Mouse (Mus musculus) limb, embryonic 10.5 days (tissue): ENCODE results near the gene Tnfaip8l3. TPM values are rescaled to one million over a fixed set of nuclear protein-coding genes. Genes with fewer than 3 reads are reported as not detected.
A peak's percentile ranks its signal among the peaks of the same experiment; 100 is the strongest.

Experiments used
- DNase-seq: peaks from one replicate; pipeline ENCODE4 v3.0.0-alpha.2; 2017; ENCODE audit warnings: low spot score
- H3K27ac ChIP-seq: fragments of 300-500 bp; sonication (generic); 2 replicates; pipeline ENCODE4 v1.5.1; 2016; ENCODE audit warnings: mild to moderate bottlenecking
- H3K27me3 ChIP-seq: fragments of 300-500 bp; sonication (generic); 2 replicates; pipeline ENCODE4 v1.6.1; 2016; ENCODE audit warnings: low read depth, mild to moderate bottlenecking; ENCODE audit not compliant: poor library complexity, severe bottlenecking
- H3K36me3 ChIP-seq: fragments of 300-500 bp; sonication (generic); 2 replicates; pipeline ENCODE4 v1.6.1; 2016; ENCODE audit warnings: mild to moderate bottlenecking, moderate library complexity
- H3K4me1 ChIP-seq: fragments of 300-500 bp; sonication (generic); 2 replicates; pipeline ENCODE4 v1.6.1; 2016
- H3K4me3 ChIP-seq: fragments of 300-500 bp; sonication (generic); 2 replicates; pipeline ENCODE4 v1.5.1; 2016; ENCODE audit warnings: mild to moderate bottlenecking, moderate library complexity
- H3K9me3 ChIP-seq: fragments of 300-500 bp; sonication (generic); replicated peaks from 2 replicates; pipeline ENCODE4 v1.6.1; 2016; ENCODE audit warnings: mild to moderate bottlenecking
- WGBS: fragments of 180-500 bp; shearing (Covaris S2); methylation state at CpG from one replicate; pipeline ENCODE4 v1.1.7; 2016; 5-methylcytosine and 5-hydroxymethylcytosine counted together
- polyA plus RNA-seq: library from polyadenylated mRNA; unstranded; fragments of >200 nt; fragmentation: Nextera tagmentation; extraction: Ambion mirVana; gene quantifications from 2 replicates; pipeline ENCODE4 v1.2.1, GENCODE M21; 2016

The Tnfaip8l3 gene
- polyA plus RNA-seq, 1 experiment from 2014 or later = 0.11 TPM

GRCm38 (mm10) chr9:53974328-53975121 is 93.7 kb downstream of the Tnfaip8l3 start:
- H3K36me3 ChIP-seq = no peaks in the 10 kb centered on the region
- H3K4me3 ChIP-seq = peak overlapping the region; percentile 75
- 1% methylated on average over 42 of the region's 42 CpGs for WGBS
- H3K9me3 ChIP-seq = no peaks in the 10 kb centered on the region
- peak overlapping the region; percentile 72 for H3K27ac ChIP-seq
- peaks cover 46% of the 10 kb centered on the region for H3K27me3 ChIP-seq
- peak; percentile 64 for DNase-seq
- peaks cover 27% of the 10 kb centered on the region for H3K4me1 ChIP-seq

- 22% methylated on average over 13 of the region's 13 CpGs for WGBS
- Histone ChIP-seq H3K4me3 (peak overlapping the region; percentile 75), H3K4me1 (peaks cover 27% of the 10 kb centered on the region), H3K36me3 (no peaks in the 10 kb centered on the region), H3K9me3 (no peaks in the 10 kb centered on the region), H3K27ac (no peak overlapping the region), H3K27me3 (peaks cover 46% of the 10 kb centered on the region)
- no peak for DNase-seq
Observed at GRCm38 (mm10) chr9:53973929-53974327, 94.3 kb downstream of the Tnfaip8l3 start.

Other genes starting within 250 kb of the Tnfaip8l3 start
- 0.25 TPM in 1 of 2 replicates, not detected in the other for gene Sln, start 218.2 kb downstream of the Tnfaip8l3 start, polyA plus RNA-seq
- gene Elmod1, start 93.1 kb downstream of the Tnfaip8l3 start, polyA plus RNA-seq = 0.14 and 0.73 TPM in 2 replicates
- gene Cyp19a1, start 199.7 kb upstream of the Tnfaip8l3 start, polyA plus RNA-seq = not detected in 2 replicates
- 0.30 and 0.35 TPM in 2 replicates for gene Gldn, start 218.1 kb upstream of the Tnfaip8l3 start, polyA plus RNA-seq